Mouse (Mus musculus) 3T3-L1 (cell line): ENCODE results near the gene Zfp93.
A peak's percentile ranks its signal among the peaks of the same experiment; 100 is the strongest.
"Not testable (repeated sequence)": the region's sequence is repeated elsewhere in the genome, so short reads cannot be mapped to it uniquely, and the experiment has no call there.

Source experiments
- DNase-seq: peaks from one replicate; pipeline ENCODE4 v3.0.0-alpha.2; 2015; ENCODE audit warnings: low read depth, low spot score

Zfp93 gene

GRCm38 (mm10) chr7:24270288-24270672 is at the start of gene Zfp93:
Gene Zfp93, plus strand, starts transcription at chr7:24270420.
- DNase-seq: peak; percentile 90

DNA sequence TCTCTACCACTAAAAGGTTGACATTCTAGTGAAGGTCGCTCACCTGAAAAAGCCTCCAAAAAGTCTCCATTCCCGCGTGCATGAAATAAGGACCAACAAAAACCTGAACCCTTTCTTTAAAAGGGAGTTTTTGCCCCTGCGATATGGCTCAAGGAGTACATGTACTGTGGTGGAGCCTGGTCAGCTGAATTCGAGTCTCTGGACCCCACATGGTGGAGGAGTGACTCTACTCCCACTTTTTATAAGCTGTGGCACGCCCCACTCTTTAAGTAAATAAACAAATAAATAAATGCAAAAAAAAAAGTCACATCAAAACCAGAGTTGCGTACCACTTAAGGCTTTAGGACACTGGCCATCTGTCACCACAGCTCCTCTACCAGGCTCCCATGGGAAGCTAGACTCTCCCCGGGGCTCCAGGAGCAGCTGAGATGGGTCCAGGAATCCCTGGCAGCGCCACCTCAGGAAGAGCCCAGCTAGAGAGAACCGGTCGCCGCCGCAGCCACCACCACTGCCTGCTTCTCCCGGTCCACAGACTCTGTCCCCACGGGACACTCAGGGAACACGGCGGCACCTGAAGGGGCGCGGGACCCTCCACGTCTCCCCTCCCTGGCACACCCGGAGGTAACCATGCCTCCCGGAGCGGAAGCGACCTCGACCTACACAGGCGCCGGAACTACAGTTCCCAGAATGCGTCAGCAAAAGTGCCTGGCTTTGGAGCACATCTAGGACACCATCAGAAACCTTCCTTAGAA is 33.0 kb upstream of the Zfp93 start, which contains the start of gene Zfp109:
TSS of gene Zfp109 (minus strand) at position 521 of the 752 bp plus-strand sequence.
- peak; percentile 48 for DNase-seq

GRCm38 (mm10) chr7:24253779-24254615 is 16.2 kb upstream of the Zfp93 start:
- DNase-seq: no peak

- peak; percentile 87 for DNase-seq
These were observed 15.4 kb upstream of the Zfp93 start, which contains the start of gene Zfp108 for GRCm38 (mm10) chr7:24254633-24255474. Gene Zfp108, plus strand, starts transcription at chr7:24254794.

- DNase-seq: no peak
These were observed 10.8 kb upstream of the Zfp93 start for GRCm38 (mm10) chr7:24259306-24259999.

- no peak for DNase-seq
These were observed 10.3 kb upstream of the Zfp93 start for GRCm38 (mm10) chr7:24260000-24260312.

- DNase-seq: peak; percentile 32
These were observed 1.8 kb upstream of the Zfp93 start for GRCm38 (mm10) chr7:24268176-24269155.

DNA sequence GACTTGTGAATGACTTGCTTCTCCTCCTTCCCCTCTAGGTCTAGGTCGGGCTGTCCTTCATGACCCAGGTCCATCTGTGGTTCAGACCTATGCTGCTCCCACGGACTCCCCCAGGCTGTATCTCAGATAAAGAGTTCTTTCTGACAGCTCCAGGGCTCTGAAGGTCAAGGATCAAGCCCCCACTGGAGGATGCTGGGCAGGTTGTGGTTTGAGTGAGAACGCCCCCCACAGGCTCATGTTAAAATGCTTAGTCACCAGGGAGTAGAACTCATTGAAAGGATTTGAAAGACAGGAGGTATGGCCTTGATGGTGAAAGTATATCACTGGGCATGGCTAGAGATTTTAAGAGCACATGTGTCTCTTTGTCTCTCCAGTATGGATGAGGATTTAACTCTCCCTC is 964 bp upstream of the Zfp93 start:
- peak; percentile 1 for DNase-seq

DNA sequence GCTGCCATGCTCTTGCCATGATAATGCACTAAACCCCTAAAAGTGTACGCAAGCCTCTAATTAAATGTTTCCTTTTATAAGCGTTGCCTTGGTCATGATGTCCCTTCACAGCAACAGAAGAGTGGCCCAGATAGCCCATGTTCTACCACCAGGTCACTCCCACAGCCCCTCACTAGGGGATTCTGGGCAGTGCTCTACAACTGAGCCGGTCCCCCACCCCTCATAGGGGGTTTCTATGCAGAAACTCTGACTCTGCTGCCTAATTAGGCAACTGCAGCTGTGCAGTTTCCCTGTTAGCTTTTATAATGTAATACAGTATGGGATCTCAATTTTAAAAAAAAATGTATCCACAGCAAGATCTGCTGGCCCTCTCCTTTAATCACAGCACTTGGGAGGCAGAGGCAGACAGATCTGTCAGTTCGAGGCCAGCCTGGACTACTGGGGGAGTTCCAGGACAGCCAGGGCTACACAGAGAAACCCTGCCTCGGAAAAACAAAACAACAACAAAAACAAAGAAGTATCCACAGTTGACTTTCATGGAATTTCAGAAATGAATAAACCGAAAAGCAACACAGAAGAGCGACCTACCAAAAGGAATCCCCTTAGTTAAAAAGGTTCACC is 443 bp upstream of the Zfp93 start:
- DNase-seq: no peak

GRCm38 (mm10) chr7:24271191-24271590 is 971 bp downstream of the Zfp93 start:
- DNase-seq: no peak

DNA sequence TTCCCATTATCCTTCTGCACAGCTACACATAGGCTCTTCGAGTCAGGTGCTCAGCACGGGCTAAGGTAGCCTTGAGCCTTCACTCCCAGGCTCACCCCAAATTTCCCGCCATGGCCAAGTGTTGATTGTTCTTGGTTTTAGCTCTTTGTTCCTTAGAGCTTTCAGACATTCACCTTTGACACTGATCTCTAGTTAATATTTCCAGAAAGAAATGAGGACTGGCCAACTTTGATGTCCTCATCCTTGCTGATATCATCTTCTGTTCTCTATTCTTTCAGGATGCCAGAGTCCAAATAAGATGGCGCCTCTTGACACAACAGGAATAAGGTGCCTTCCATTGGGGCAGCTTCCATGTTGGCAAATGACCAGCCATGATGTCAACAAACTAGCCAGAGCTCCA is 4.2 kb downstream of the Zfp93 start:
- no peak for DNase-seq

DNA sequence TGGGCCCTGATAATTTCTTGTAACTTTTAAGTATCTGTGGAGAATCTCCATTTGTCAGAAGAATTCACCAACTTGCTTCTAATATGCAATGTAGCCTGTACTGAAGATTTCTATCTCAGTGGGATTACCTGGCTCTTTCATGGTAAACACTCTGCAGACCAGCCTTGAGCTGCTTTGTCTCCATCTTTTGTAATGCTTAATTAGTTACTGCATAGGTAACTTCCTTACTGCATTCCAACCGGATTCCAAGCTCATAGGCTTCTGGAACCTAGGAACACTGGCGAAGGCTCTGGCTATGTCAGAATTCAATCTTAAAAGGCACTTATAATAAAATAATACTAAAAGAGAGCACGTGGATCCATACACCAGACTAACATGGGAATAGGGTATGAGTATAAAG is 8.6 kb downstream of the Zfp93 start:
- DNase-seq: not testable (repeated sequence)

DNA sequence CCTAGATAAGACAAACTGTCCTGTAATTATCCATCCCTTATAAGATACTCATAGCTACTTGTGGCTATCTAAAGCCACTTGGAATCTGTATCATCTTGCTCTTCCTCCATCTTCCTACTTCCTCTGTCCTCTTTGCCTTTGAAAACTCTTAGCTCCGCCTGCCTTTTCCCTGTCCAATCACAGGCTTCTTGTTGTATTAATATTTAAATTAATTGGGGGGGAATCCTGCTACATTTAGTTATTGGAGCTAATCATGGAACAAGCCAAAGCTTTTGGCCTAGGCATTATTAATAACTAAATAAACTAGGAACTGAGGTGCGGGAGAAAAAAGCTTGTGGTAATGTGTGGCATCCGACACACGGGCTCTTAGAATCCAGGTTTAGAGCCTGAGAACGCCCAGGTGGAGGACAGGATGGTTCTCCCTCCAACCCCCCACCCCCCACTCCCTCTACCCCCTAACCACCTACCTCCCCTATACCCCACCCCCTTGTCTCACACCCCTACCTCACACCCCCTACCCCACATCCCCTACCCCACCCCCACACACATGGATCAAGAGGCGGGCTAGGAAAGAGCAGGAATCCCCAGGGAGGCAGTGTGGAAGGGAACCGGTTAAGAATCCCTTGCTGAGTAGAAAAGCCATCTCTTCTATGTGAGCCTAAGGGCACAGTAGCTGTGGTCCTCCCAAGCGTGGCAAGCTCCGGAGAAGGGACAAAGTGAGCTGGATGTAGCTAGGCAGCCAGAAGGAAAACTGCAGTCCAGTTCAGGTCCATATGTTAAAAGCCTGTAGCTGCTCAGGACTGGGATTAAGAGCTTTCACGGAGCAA is 10.0 kb downstream of the Zfp93 start:
- DNase-seq: no peak

GRCm38 (mm10) chr7:24280858-24281145 is 10.6 kb downstream of the Zfp93 start:
- DNase-seq: no peak

DNA sequence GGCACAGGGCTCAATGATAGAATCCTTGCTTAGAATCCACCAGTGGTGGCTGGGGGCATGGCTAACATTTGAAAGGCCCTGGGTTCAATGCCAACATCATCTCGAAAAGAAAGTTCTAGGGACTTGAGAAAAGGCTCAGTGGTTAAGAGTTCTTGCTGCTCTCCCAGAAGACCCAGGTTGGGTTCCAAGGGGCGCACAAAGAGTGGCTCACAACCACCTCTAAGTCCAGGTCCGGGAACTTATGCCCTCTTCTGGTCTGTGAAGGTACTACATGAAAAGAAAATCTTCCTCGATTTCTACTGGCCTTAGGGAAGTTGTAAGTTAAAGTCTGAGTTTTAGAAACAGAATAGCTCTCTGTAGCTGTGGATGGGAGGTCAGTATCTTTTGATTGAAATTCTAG is 15.9 kb downstream of the Zfp93 start:
- no peak for DNase-seq

DNA sequence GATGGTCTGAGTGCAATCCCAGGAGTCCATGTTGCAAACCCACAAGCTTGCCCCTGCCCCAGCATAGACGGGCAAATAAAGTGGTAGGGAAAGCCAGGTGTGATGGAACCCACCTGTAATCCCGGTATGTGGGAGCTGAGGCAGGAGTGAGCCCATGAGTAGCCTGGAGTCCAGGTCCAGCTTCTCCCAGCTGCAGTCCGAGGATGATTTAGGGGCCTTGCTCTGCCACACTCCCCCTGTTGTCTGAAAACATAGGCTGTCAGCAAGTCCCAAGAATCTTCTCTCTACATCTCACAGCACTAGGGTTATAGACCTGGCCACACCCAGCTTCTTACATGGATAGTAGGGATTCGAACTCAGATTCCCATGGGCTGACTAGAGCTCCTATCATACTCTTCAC is 16.7 kb downstream of the Zfp93 start:
- DNase-seq: no peak

DNA sequence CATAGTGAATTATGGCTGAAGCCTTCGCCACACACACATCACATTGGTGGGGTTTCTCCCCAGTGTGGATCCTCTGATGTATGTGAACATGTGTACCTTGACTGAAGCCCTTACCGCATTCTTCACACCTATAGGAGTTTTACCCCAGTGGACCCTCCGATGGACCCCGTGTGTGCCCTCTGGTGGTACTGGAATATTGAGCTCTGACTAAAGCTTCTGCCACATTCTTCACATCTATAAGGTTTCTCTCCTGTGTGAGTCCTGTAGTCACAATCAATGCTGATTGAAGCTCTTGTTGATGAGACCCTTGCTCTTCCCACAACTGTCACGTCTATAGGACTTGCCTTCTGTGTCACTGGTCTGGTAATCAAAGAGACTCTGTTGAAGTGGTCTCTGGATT is 17.4 kb downstream of the Zfp93 start:
- peak; percentile 33 for DNase-seq

GRCm38 (mm10) chr7:24288512-24288911 is 18.3 kb downstream of the Zfp93 start:
- no peak for DNase-seq

DNA sequence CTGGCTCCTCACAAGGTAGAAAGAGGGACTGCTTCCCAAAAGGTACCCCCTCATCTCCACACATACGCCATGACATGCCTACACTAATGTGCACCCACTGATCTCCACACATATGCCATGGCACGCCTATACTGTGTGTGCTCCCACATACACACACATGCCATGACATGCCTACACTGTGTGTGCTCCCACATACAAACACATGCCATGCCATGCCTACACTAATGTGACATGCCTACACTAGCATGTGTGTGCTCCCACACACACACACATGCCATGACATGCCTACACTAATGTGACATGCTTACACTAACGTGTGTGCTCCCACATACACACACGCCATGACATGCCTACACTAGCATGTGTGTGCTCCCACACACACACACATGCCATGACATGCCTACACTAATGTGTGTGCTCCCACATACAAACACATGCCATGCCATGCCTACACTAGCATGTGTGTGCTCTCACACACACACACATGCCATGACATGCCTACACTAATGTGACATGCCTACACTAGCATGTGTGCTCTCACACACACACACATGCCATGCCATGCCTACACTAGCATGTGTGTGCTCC is 20.0 kb downstream of the Zfp93 start:
- no peak for DNase-seq
